Mouse (Mus musculus) kidney, adult 2 months (tissue): ENCODE measurements around the gene Rbbp5.

Experiments
- CTCF ChIP-seq: fragments of 200-500 bp; conservative IDR thresholded peaks from 2 replicates; pipeline ENCODE4 v1.5.1; 2011; ENCODE audit warnings: low read depth, mild to moderate bottlenecking, control low read depth, low read length, moderate library complexity, mixed read lengths; ENCODE audit not compliant: insufficient read depth, insufficient read length
- POLR2A ChIP-seq: fragments of 200-500 bp; IDR thresholded peaks from one replicate; pipeline ENCODE4 v1.6.1; 2011; ENCODE audit warnings: low read depth, low read length, control low read depth

DNA sequence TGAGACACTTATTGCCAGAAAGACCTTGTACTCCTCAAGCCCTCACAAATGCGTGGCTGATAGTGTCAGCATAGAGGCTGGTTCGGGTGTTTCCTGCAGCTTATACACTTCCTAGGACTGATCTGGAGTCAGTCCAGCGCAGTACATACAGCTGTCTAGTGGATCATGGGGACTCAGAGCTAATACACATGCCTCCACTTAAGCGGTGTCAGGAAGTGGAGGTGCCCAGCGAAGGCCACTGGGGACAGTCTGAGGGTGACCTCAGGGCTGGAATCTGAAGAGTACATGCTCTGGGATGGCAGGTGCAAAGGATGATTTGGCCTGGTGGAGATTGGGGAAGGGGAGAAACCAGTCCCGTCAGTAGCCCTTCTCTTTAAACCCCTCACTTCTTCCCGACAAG lies 63.5 kb downstream of the Rbbp5 start:
- TF ChIP-seq CTCF, result no peak
- TF ChIP-seq POLR2A, result no peak
